Mouse (Mus musculus) MEL (cell line): ENCODE measurements at regions not wholly inside any gene's neighbourhood (a gene's known extent, or its start where the extent isn't known, plus 50 kb on each side); places are given as distances from the start of the nearest gene placed in this dataset.

ENCODE experiments used
- MAX ChIP-seq: IDR thresholded peaks from 2 replicates; pipeline ENCODE4 v1.6.1; 2011; ENCODE audit warnings: low read length, improper control_type of control experiment
- MXI1 ChIP-seq: IDR thresholded peaks from 2 replicates; pipeline ENCODE4 v1.6.1; 2011; ENCODE audit warnings: mild to moderate bottlenecking, low read depth, low read length, improper control_type of control experiment

DNA sequence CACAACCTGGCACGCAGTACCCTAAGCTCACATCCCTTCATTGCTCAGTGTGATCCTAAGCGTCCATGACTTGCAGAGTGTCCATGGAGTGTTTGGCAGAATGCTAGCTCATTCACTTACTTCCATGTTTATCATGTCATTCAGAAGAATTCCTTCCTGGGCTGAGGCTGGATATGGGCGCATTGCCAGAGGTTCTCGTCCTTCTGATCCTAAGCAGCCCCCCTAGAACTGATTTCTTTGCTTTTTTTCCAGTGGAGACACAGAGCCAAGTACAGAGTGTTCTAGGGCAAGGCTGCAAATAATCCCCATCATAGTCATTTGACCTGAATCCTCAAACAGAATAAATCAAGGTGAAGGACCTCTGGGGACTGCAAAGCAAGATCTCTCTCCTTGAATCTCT lies 226.0 kb downstream of the Pdzph1 start:
- no peak for TF ChIP-seq MXI1
- no peak for TF ChIP-seq MAX
